Mouse (Mus musculus): Measurements from ENCODE around the gene Rdh12.

DNA sequence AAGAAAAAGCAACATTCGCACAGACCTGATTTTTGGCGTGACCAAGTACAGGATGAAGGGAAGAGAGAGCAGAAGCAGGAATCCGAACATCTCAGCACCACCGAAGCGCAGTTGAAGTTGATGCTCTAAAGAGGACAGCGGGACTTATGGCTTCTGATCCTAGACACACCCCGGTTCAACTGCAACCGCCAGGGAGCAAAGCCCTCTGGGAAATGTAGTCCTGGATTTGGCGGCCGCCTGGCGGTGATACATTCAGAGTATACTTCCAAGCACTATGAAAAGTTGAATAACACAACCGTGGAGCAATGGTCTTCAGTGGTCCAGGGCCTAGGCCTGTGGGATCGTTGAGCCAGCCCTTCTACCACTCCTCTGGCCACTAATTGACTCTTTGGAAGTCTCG, 17.0 kb upstream of the Rdh12 start:
- TF ChIP-seq GATA1 (IDR thresholded peaks at IDR 0.05; ENCODE audit: borderline replicate concordance, low read length) (no peak), FLI1 (IDR thresholded peaks at IDR 0.05; ENCODE audit: low read length) (no peak)
